Comparison of ENCODE assay signal across 30 mouse cellular contexts in genomic region chr1:86408515-86408914, GRCm38 (mm10). TPM values are rescaled to one million over a fixed set of nuclear protein-coding genes. Genes with fewer than 3 reads are reported as not detected.
DNase-seq lines count a peak whose midpoint lies in the region; ATAC-seq lines count a peak whose summit lies in the region.
"Had no signal": no experiment of that assay in that cellular context is flagged by ENCODE, and none has a peak within 500 bp of the region (broad histone marks: within the 10 kb centered on the region; RNA-seq: fewer than 3 reads in every experiment).

No protein-coding gene starts in this region.

- WGBS in limb, embryonic 12.5 days: 90% methylated on average over 10 of the region's 10 CpGs
- 91% methylated on average over 10 of the region's 10 CpGs for WGBS in limb, embryonic 10.5 days
- 73% methylated on average over 10 of the region's 10 CpGs for WGBS in intestine, embryonic 16.5 days
- WGBS in limb, embryonic 15.5 days: 83% methylated on average over 10 of the region's 10 CpGs

- 0 out of 2 replicates have a peak overlapping the region, but pooled peaks have one; percentile 1 for H3K27ac ChIP-seq in limb, embryonic 12.5 days
- H3K27ac ChIP-seq in limb, embryonic 10.5 days: no peak overlapping the region
- H3K27ac ChIP-seq in intestine, embryonic 16.5 days (ENCODE audit: low read length): no peak overlapping the region
- H3K27ac ChIP-seq in limb, embryonic 15.5 days: peak overlapping the region; percentile 18; the same call in 1 of the 2 replicates
- H3K27ac ChIP-seq: embryonic facial prominence, embryonic 13.5 days; embryonic facial prominence, embryonic 15.5 days; forebrain, embryonic 10.5 days; forebrain, embryonic 12.5 days; forebrain, embryonic 15.5 days had no signal

- no peak overlapping the region for H3K4me2 ChIP-seq in limb, embryonic 12.5 days
- H3K4me2 ChIP-seq in intestine, embryonic 16.5 days (ENCODE audit: low read depth, low read length): no peak overlapping the region
- H3K4me2 ChIP-seq in limb, embryonic 15.5 days: no peak overlapping the region
- H3K4me2 ChIP-seq: embryonic facial prominence, embryonic 13.5 days; embryonic facial prominence, embryonic 15.5 days; forebrain, embryonic 12.5 days; forebrain, embryonic 15.5 days had no signal

- H3K4me1 ChIP-seq in limb, embryonic 12.5 days (replicated peaks): no peaks in the 10 kb centered on the region
- H3K4me1 ChIP-seq in limb, embryonic 10.5 days: no peaks in the 10 kb centered on the region
- peaks cover 15% of the 10 kb centered on the region for H3K4me1 ChIP-seq in intestine, embryonic 16.5 days (ENCODE audit: control insufficient read depth, insufficient read depth, low read length)
- H3K4me1 ChIP-seq in limb, embryonic 15.5 days: 0 out of 2 replicates have a peak, but pooled peaks cover 3% of the 10 kb centered on the region
- H3K4me1 ChIP-seq: forebrain, embryonic 12.5 days; forebrain, embryonic 15.5 days had no signal

- H3K27me3 ChIP-seq in limb, embryonic 12.5 days: no peaks in the 10 kb centered on the region
- H3K27me3 ChIP-seq in limb, embryonic 10.5 days (ENCODE audit: low read depth, poor library complexity, severe bottlenecking): no peaks in the 10 kb centered on the region
- H3K27me3 ChIP-seq in intestine, embryonic 16.5 days (replicated peaks; ENCODE audit: control insufficient read depth, insufficient read depth, low read length): no peaks in the 10 kb centered on the region
- no peaks in the 10 kb centered on the region for H3K27me3 ChIP-seq in limb, embryonic 15.5 days
- H3K27me3 ChIP-seq: embryonic facial prominence, embryonic 13.5 days; embryonic facial prominence, embryonic 15.5 days; forebrain, embryonic 12.5 days; forebrain, embryonic 15.5 days had no signal

- H3K9ac ChIP-seq in limb, embryonic 12.5 days (replicated peaks): no peak overlapping the region
- no peak overlapping the region for H3K9ac ChIP-seq in intestine, embryonic 16.5 days (ENCODE audit: low read depth, low read length)
- H3K9ac ChIP-seq in limb, embryonic 15.5 days: no peak overlapping the region
- H3K9ac ChIP-seq: embryonic facial prominence, embryonic 13.5 days; embryonic facial prominence, embryonic 15.5 days; forebrain, embryonic 12.5 days; forebrain, embryonic 15.5 days had no signal

- DNase-seq in frontal cortex, adult 2 months (ENCODE audit: extremely low spot score in 1 of 2, low spot score in 1 of 2): no peak
- no peak for DNase-seq in limb, embryonic 10.5 days (ENCODE audit: low spot score)
- DNase-seq in left cerebral cortex, postnatal 14 days (ENCODE audit: low spot score in 2 of 2): no peak
- DNase-seq: adrenal gland, adult 2 months; adrenal gland, postnatal 10 days; adrenal gland, postnatal 25 days; cerebellum, adult 11 months; cerebellum, adult 18-20 months; cerebellum, adult 8-10 months; cerebellum, adult 9-11 months; cerebellum, postnatal 14 days; cerebellum, postnatal 36 days; embryo, embryonic 11 days had no signal

- peaks cover 3% of the 10 kb centered on the region; the same call in 1 of the 2 replicates for H3K9me3 ChIP-seq in limb, embryonic 12.5 days
- peaks cover 3% of the 10 kb centered on the region; the same call in 1 of the 2 replicates for H3K9me3 ChIP-seq in limb, embryonic 10.5 days (replicated peaks)
- no peaks in the 10 kb centered on the region for H3K9me3 ChIP-seq in intestine, embryonic 16.5 days (ENCODE audit: control insufficient read depth, low read length)
- no peaks in the 10 kb centered on the region for H3K9me3 ChIP-seq in limb, embryonic 15.5 days
- H3K9me3 ChIP-seq: embryonic facial prominence, embryonic 13.5 days; embryonic facial prominence, embryonic 15.5 days; forebrain, embryonic 10.5 days; forebrain, embryonic 15.5 days had no signal

- no peaks in the 10 kb centered on the region for H3K36me3 ChIP-seq in limb, embryonic 12.5 days
- no peaks in the 10 kb centered on the region for H3K36me3 ChIP-seq in limb, embryonic 10.5 days
- H3K36me3 ChIP-seq in intestine, embryonic 16.5 days (ENCODE audit: control insufficient read depth, insufficient read depth, low read length): no peaks in the 10 kb centered on the region
- no peaks in the 10 kb centered on the region for H3K36me3 ChIP-seq in limb, embryonic 15.5 days
- H3K36me3 ChIP-seq: embryonic facial prominence, embryonic 13.5 days; embryonic facial prominence, embryonic 15.5 days; forebrain, embryonic 10.5 days; forebrain, embryonic 12.5 days; forebrain, embryonic 15.5 days had no signal

- intact Hi-C loops in left cerebral cortex, postnatal 14 days (cut with DNase I): no loop called here

- ATAC-seq in frontal cortex, adult (ENCODE audit: low TSS enrichment): peak; percentile 28; the same call in 1 of the 2 replicates
- ATAC-seq in limb, embryonic 12.5 days (ENCODE audit: insufficient number of reproducible peaks, insufficient read depth, low FRiP score, low TSS enrichment, low read depth): no peak
- ATAC-seq in intestine, embryonic 16.5 days: peak; percentile 69; the same call in 1 of the 2 replicates
- no peak for ATAC-seq in limb, embryonic 15.5 days (ENCODE audit: insufficient number of reproducible peaks, low FRiP score, low TSS enrichment, low read depth)
- ATAC-seq: forebrain, embryonic 15.5 days had no signal

- H3K4me3 ChIP-seq in limb, embryonic 12.5 days (replicated peaks): no peak overlapping the region
- no peak overlapping the region for H3K4me3 ChIP-seq in limb, embryonic 10.5 days
- no peak overlapping the region for H3K4me3 ChIP-seq in intestine, embryonic 16.5 days (ENCODE audit: low read length)
- no peak overlapping the region for H3K4me3 ChIP-seq in limb, embryonic 15.5 days
- H3K4me3 ChIP-seq: embryonic facial prominence, embryonic 13.5 days; embryonic facial prominence, embryonic 15.5 days; erythroblast, embryonic 14.5 days; forebrain, embryonic 10.5 days; forebrain, embryonic 12.5 days; forebrain, embryonic 15.5 days had no signal

RNA-seq across cellular contexts. Expression of gene Nmur1, which starts 17.5 kb away (rescaled TPM):
- polyA plus RNA-seq in frontal cortex, adult 2 months (2012; rRNA removed): 0.38 and 0.54 TPM in 2 replicates
- polyA plus RNA-seq in limb, embryonic 12.5 days (2016; fragmentation: Nextera tagmentation; extraction: Ambion mirVana): not detected in 2 replicates
- 0.15 and 0.24 TPM in 2 replicates for polyA plus RNA-seq in limb, embryonic 10.5 days (2016; fragmentation: Nextera tagmentation; extraction: Ambion mirVana)
- 0.46 and 0.88 TPM in 2 replicates for polyA plus RNA-seq in intestine, embryonic 16.5 days (2015; fragmentation: Nextera tagmentation; extraction: Ambion mirVana)
- not detected in 2 replicates for polyA plus RNA-seq in limb, embryonic 15.5 days (2015; fragmentation: Nextera tagmentation; extraction: Ambion mirVana)
- under 1 TPM; 0.25 to 0.53 TPM for total RNA-seq in left cerebral cortex, postnatal 14 days (2021)
- total RNA-seq: adrenal gland, adult 2 months; adrenal gland, postnatal 10 days; adrenal gland, postnatal 25 days; adrenal gland, postnatal 4 days; common myeloid progenitor, adult 5-6 weeks; MEL had no signal
- polyA plus RNA-seq: embryonic facial prominence, embryonic 11.5 days; embryonic facial prominence, embryonic 13.5 days; embryonic facial prominence, embryonic 15.5 days; erythroblast, embryonic 14.5 days; forebrain, embryonic 12.5 days had no signal

RNA-seq across cellular contexts. Expression of gene Tex44, which starts 17.6 kb away (rescaled TPM):
- not detected in 2 replicates for polyA plus RNA-seq in frontal cortex, adult 2 months (2012; rRNA removed)
- polyA plus RNA-seq in limb, embryonic 12.5 days (2016; fragmentation: Nextera tagmentation; extraction: Ambion mirVana): not detected in 2 replicates
- polyA plus RNA-seq in limb, embryonic 10.5 days (2016; fragmentation: Nextera tagmentation; extraction: Ambion mirVana): not detected in 2 replicates
- polyA plus RNA-seq in intestine, embryonic 16.5 days (2015; fragmentation: Nextera tagmentation; extraction: Ambion mirVana): not detected in 2 replicates
- not detected in 2 replicates for polyA plus RNA-seq in limb, embryonic 15.5 days (2015; fragmentation: Nextera tagmentation; extraction: Ambion mirVana)
- total RNA-seq in left cerebral cortex, postnatal 14 days (2021): not detected
- total RNA-seq: adrenal gland, adult 2 months; adrenal gland, postnatal 10 days; adrenal gland, postnatal 25 days; adrenal gland, postnatal 4 days; common myeloid progenitor, adult 5-6 weeks; ES-E14; MEL had no signal
- polyA plus RNA-seq: adrenal gland, adult 2 months; brain, embryonic 14.5 days; C2C12; embryonic facial prominence, embryonic 11.5 days; embryonic facial prominence, embryonic 13.5 days; embryonic facial prominence, embryonic 15.5 days; erythroblast, embryonic 14.5 days; forebrain, embryonic 10.5 days; forebrain, embryonic 12.5 days; forebrain, embryonic 15.5 days had no signal

RNA-seq across cellular contexts. Expression of gene Ncl, which starts 49.3 kb away (rescaled TPM):
- 153 and 154 TPM in 2 replicates for polyA plus RNA-seq in frontal cortex, adult 2 months (2012; rRNA removed)
- 467 and 515 TPM in 2 replicates for polyA plus RNA-seq in limb, embryonic 12.5 days (2016; fragmentation: Nextera tagmentation; extraction: Ambion mirVana)
- polyA plus RNA-seq in limb, embryonic 10.5 days (2016; fragmentation: Nextera tagmentation; extraction: Ambion mirVana): 554 and 638 TPM in 2 replicates
- polyA plus RNA-seq in intestine, embryonic 16.5 days (2015; fragmentation: Nextera tagmentation; extraction: Ambion mirVana): 355 and 416 TPM in 2 replicates
- polyA plus RNA-seq in limb, embryonic 15.5 days (2015; fragmentation: Nextera tagmentation; extraction: Ambion mirVana): 356 and 369 TPM in 2 replicates
- 100 to 1,000 TPM; 146 to 149 TPM for total RNA-seq in left cerebral cortex, postnatal 14 days (2021)

Comparison
In these comparisons a context has a peak if more than half of its experiments do, and no peak if none do; other contexts are left out.
1. H3K27ac ChIP-seq: peak in limb, embryonic 12.5 days (single experiment) and limb, embryonic 15.5 days (single experiment); none in limb, embryonic 10.5 days (single experiment) and intestine, embryonic 16.5 days (single experiment).
2. ATAC-seq: peak in frontal cortex, adult (single experiment) and intestine, embryonic 16.5 days (single experiment); none in limb, embryonic 12.5 days (single experiment) and limb, embryonic 15.5 days (single experiment).